Mouse (Mus musculus) heart, postnatal 4 days (tissue): ENCODE data around the gene Plcb3. TPM values are rescaled to one million over a fixed set of nuclear protein-coding genes. Genes with fewer than 3 reads are reported as not detected.

ENCODE experiments used
- DNase-seq: peaks from one replicate; pipeline ENCODE4 v3.0.0; 2021
- total RNA-seq, 2 experiments: library from RNA; stranded (reverse); gene quantifications; 2 replicates each; pipeline ENCODE4 v1.2.3; 2021

Gene Plcb3
- total RNA-seq, 2 experiments from 2014 or later, result 17.4 to 19.9 TPM

DNA sequence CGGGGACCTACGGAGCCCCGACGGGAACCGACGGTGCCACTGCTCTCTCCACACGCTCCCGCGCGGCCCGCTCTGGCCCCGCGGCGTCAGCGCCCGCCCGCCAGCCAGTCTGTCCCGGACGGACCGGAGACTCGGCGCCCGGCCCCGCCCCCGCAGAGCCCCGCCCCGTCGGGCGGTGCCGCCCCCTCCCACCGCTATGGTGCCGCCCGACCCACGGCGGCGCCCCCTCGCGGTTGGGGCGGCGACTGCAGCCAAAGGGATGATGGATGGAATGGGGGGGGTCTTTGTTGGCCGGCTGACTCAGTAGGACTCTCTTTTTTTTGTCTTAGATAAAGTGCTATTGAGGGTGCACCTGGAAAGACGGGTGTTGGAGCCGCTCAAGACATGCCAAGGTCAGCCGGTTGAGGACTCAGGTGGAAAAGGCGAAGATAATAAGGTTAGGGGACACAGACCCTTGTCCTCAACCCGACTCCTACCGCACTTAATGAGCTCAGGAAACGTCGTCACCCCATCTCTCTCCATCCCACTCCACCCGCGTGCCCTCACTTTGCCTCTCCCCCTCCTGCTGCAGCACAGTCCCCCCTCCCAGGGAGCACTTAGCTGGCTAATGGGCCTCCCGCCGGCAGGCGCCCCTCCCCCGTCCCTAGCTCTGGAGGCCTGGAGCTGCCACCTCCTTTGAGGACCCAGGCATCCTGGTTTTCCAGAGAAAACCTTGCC, 6.4 kb downstream of the Plcb3 start:
- DNase-seq, result peak; percentile 83

DNA sequence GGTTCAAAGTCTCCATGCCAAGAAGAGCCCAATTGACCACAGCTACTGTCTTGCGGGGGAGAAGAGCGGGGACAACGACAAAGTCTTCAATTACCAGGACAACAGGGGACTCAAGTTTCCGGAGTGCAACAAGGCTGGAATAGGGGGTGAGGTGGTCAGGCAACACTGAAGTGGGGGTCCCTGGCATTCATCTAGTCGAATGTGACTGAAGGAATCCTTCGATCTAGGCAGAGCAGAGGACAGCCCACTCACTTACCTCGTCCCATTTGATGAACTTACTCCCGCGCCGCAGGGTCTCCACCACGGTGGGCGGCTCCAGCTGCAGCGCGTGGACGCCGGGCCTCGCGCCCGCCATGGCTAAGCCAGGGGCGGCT, 7.0 kb downstream of the Plcb3 start:
- DNase-seq, result no peak

DNA sequence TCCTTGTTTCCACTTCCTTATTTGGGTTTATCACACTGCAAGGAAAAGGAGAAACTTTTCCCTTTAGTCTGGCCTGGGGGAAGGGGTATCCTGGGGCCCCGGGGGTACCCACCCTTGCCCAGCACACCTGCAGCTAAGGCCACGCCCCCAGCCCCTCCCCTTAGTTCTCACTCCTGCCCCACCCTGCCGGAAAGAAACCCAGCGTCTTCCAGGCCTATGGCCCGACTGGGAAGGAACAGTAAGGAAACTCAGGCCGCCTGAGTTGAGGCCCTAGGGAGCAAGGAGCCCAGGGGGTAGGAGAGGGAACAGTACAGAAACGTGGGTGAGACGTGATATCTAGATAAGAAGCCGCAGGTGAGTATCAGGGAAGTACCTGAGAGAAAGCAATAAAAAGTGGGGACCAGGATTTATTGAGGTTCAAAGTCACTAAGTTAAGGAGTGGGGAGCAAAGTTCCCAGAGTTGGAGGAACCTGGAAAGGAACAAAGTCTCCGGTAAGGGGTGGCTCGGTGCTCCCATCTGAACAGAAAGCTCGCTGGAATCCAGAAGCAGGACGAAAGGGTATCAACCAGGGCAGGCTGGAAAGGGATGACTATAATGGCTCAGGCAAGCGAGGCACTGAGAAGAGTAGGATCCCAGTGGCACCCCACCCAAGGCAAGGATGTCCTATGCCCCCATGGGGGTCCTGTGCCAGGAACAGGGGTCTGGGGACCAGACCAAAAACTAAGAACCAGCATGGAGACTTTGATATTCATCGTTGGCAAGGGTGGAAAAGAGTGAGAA, 7.6 kb downstream of the Plcb3 start:
- DNase-seq, result no peak

DNA sequence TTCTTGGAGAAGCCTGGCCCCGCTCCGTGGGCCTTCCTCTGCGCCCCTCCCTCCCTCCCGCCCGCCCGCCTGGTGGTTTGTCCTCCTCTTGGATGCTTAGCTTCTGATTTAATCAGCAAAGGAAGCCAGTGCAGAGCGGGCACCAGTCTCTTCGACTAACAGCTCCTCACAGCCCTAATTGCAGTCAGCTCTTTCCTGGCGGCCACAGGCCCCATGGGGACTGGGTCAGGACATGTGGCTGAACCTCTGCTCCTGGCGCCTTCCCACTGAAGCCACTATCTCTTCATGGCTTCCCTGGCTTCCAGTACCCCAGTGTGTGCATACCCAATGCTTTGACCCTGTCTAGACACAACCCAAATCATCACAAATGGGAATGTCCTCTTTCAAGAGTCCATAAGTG, 19.8 kb downstream of the Plcb3 start:
- no peak for DNase-seq

DNA sequence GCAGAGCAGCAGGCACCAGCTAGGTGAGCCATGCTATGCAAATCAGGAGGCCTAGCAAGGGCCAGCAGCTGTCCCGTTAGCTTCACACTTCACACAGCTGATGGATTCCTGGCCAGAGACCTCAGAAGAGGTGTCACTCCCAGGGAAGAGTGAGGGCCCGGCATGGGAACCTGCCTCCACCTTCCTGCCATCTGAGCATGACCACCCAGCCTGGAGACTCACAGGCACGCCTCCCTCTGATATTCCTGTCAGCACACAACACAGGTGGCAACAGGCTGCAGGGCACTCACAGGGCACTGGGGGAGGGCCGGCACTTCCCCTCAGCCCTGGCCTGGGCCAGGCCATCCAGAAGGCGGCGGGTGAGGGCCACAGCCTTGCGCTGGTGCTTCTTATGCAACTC, 20.8 kb downstream of the Plcb3 start:
- DNase-seq, result peak; percentile 68

DNA sequence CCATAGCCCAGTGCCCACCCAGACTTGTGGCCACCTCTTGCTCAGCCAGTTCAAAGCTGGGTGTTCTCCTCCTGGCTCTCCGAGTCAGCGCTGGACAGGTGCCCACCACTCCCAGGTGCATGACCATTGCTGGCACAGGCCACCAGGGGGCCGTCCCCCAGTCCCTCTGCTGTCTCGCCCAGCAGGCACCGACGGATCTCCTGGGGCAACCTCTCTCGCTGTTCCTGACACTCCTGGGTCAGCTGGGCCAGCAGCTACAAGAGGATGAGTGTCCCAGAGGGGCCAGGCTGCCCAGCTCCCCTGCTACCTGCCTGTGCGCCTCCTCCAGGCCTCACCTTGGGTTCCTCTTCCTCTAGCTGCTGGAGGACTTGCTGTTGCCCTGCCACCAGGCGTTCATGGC, 22.2 kb downstream of the Plcb3 start:
- peak; percentile 79 for DNase-seq

DNA sequence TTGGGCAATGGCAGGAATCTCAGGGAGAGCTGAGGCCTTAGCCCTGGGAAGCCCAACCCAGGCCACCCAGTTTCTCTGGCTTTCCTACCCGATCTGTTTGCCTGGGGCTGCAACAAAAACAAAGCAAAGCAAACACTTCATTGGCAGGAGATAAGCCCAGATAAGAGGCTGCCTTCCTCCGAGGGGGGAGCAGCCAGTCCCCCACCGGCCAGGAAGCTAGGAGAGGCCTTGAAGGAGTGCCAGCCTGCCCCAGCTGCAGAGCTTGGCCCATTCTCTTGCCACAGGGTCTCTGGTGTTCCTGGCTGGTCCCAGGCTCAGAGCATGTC, 23.6 kb downstream of the Plcb3 start:
- peak; percentile 48 for DNase-seq

DNA sequence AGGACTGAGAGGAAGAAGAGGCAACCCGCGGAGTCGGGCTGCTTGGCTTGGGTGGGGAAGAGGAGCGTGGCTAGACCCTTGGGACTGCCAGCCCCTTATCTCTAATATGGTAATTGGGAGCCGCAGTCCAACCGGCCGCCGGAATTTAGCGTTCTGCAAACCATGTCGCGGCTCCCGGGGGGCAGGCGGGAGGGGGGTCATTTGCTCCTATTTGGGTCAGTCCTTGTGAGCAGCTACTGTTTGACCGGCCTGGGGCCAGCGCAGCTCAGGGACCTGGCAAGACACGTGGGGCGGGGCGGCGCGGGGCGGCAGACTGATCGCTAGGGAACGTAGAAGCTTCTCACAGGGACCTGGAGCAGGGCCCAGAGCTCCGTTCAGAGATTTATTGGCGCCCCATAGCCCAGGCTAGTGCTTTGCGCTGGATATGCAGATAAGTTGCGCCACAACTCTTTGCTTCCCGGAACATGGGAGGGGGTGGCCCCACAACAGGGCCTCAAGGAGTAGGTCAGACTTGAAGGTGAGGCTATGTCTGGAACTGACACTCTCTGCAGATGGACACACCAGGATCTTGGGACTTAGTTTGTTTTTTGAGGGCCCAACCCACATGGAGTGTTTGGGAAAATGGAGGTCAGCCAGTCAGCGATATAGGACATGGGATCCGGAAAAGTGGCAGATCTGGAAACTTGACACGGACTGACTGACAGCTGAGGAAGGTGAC, 24.1 kb downstream of the Plcb3 start:
- peak; percentile 88 for DNase-seq

DNA sequence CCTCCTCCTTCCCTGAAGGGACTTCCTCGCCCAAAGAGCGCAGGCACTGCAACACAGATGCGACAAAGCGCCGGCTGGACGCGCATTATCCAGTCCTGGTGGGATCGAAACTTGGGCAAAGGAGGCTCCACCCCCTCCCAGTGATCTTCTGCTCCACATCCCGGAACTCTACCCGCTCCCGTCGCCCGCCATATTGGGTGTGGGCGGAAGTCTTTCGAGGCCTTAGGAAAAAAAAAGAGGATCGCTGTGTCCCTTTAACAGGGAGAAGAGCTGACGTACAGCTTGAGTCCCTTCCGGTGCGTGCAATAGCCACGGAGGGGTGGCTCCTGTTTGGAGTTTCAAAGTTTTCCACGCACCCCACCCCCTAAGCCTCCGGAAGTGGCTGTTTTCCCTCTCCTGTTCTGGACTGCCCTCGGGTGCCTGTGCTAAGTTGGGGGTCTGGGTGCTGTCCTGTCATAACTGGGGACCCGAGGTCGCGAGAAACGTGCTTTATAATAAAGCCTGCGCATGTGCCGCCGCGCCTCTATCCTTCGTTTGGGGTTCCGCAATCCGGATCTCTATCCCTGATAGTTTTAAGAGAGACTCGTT, 24.8 kb downstream of the Plcb3 start:
- DNase-seq, result peak; percentile 94

DNA sequence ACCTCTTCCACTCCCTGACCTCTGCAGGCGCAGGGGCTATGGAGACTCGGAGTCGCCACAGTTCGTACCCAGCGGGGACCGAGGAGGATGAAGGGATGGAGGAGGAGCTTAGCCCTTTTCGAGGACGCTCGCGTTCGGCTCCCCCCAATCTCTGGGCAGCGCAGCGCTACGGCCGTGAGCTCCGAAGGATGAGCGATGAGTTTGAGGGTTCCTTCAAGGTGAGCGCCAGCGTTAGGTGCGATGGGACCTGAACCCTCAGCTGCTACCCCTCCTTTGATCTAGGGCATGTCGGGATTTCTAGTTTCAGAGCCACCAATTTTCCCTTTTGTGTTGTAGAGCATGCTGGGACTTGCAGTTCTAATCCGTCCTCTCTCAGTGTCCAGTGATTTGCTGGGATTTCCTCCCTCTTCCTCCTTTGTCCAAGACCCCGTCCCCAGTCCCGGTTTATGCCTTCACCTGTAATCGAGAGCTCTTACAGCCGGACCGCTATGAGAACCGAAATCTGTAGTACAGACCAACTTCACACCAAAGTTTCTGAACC, 25.6 kb downstream of the Plcb3 start:
- peak; percentile 51 for DNase-seq

DNA sequence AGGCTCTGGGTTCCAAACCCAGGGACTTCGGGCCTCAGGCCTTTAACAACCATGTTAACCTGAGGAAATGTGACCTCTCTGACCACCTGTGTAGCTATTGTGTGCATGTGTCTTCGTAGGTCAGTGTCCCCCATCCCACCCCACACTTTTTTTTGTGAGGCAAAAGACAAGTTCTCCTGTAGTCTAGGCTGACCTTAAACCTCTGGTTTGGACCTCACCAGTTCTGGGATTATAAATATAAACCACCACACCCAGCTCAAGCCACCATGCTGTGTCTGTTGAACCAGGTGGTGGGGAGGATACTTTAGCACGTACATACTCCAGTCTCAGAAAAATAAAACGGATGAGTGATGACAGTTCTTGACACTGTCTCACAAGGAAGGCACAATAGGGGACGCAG, 26.3 kb downstream of the Plcb3 start:
- DNase-seq, result no peak

DNA sequence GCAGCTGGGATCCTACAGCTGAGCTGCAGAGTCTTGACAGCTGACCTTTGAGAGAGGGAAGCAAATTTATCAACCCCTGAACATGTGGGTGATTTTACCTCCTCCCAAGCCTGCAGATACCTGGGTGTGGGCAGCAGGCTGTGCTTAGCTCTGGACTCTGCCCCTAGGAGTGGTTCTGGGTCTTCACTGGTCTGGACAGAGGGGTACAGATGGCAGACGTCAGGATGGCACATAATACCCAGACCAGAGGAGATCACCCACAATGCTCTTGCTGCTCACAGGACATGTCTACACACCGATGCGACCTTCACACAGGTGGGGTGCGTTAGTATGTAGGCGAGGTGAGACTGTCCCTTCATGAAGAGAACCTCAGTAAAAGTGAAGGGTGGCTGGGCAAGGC, 26.7 kb downstream of the Plcb3 start:
- no peak for DNase-seq

DNA sequence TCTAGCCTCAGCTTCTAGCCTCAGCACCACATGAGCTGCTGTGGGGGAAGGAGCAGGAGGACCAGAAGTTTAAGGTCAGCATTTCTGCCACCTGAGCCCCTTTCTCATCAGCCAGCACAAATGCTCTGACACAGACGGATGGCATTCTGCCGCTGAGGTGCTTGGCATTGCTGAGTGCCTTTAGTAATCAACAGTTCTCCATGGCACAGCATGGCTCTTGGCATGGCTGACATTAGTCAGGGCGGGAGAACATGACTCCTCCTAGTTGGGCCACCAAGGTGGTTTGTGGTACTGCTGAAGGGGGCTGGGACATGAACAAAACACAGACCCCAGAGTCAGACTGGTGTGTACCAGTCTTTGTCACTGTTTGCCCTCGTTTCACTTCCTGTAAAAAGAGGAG, 28.1 kb downstream of the Plcb3 start:
- DNase-seq, result no peak

DNA sequence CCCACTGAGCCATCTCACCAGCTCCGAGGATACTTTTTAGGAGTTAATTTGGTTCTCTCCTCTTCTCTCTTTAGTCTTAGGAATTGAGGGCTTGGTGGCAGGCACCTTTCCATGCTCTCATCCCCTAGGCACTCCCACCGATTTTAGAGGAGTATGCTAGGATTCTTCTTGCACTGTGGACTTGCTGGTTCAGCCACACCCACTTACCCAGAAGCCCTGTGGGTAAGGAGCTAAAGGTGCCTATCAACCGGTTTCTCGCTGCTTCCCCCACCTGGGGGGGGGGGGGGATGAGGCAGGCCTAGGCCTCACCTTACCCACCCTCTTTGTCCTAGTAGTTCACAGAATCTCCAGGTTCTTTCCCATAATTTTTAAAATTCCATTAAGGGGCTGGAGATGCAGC, 28.5 kb downstream of the Plcb3 start:
- no peak for DNase-seq

DNA sequence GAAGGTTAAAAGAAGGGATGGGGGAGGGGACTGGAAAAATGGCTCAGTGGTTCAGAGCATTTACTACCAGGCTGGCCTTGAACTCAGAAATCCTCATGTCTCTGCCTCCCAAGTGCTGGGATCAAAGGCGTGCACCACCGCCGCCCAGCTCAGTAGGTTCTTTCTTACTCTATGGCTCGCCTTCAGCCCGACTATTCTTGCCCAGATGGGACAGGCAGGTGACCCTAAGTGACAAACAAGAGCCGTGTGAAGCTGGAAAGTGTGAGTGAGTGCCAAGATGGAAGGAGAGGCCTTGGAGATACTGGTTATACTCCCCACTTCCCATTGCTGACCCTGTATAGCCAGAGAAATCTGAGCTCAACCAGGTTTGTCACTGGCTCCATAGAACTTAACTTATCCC, 32.6 kb downstream of the Plcb3 start:
- no peak for DNase-seq

DNA sequence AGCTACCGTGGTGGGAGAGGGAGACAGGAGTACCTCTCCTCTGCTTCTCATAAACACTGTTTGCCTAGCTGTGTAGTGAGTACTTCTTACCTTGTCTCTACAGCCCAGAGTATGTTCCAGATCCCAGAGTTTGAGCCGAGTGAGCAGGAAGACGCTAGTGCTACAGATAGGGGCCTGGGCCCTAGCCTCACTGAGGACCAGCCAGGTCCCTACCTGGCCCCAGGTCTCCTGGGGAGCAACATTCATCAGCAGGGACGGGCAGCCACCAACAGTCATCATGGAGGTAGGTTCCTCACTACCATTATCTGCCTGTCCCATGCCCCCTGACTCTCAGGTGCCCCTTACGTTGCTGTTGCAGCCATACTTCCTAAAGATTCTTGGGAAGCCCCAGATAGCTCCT, 33.5 kb downstream of the Plcb3 start:
- no peak for DNase-seq

DNA sequence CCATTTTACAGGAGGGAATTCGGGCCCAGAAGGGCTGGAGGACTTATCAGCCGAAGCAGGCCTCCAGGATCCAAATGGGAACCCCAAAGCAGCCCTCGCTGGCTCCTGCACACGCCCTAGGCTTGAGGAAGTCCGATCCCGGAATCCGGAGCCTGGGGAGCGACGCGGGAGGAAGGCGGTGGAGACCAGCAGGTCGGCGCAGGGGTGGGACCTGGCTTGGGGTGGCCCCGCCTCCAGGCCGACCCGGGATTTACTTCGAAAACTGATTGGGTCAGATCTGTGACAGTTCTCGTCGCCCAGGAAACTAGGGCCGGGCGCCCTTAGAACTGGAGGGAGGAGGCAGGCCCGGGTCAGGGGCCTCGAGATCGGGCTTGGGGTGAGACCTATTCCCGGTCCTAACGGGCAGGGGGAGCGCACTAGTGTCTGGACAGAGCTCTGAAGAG, 34.0 kb downstream of the Plcb3 start, which contains the start of gene Gpr137:
Gene Gpr137 (minus strand): TSS at position 232 of the 443 bp plus-strand sequence.
- peak; percentile 95 for DNase-seq

DNA sequence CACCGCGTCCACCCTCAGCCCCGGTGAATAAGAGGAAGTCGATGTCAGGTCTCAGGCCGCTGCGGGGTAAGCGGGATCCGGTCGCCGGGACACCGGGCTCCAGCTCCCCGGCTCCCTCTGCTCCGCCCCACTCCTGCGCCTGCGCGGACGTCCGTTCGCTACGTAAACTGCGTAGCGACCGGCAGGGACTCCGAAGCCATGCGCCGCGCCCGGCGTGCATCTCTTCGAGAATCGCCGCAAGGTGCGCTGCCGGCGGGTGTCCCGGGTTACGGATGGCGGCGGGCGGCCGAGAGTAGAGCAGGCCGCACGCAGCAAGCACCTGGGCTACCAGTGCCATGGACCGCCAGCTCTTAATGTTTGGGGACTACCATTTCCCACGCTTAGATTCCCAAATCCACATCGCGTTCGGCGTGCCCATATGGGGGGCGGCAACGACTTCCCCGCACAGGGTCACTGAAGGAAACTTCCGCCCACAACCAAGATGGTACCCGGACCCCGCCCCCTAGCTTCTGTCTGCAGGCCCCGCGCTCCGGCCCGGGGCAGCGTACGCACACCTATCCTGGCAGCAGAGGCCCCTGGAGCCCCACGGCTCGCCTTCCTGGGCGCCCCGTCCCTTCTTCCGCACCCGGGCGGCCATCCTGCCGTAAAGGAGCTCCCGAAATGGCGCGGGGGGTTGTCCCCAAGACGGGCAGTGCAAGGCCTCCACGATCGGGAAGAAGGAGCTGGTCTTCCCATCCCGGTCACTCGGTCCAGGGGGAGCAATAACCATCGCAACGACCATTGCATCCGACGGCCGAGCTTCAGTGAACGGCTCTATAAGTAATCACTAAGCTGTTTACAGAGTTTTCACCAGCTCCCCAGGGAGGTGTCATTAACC, 34.7 kb downstream of the Plcb3 start, which contains the start of gene Bad:
Gene Bad (plus strand): TSS at position 490 of the 877 bp plus-strand sequence.
- peak; percentile 97 for DNase-seq

DNA sequence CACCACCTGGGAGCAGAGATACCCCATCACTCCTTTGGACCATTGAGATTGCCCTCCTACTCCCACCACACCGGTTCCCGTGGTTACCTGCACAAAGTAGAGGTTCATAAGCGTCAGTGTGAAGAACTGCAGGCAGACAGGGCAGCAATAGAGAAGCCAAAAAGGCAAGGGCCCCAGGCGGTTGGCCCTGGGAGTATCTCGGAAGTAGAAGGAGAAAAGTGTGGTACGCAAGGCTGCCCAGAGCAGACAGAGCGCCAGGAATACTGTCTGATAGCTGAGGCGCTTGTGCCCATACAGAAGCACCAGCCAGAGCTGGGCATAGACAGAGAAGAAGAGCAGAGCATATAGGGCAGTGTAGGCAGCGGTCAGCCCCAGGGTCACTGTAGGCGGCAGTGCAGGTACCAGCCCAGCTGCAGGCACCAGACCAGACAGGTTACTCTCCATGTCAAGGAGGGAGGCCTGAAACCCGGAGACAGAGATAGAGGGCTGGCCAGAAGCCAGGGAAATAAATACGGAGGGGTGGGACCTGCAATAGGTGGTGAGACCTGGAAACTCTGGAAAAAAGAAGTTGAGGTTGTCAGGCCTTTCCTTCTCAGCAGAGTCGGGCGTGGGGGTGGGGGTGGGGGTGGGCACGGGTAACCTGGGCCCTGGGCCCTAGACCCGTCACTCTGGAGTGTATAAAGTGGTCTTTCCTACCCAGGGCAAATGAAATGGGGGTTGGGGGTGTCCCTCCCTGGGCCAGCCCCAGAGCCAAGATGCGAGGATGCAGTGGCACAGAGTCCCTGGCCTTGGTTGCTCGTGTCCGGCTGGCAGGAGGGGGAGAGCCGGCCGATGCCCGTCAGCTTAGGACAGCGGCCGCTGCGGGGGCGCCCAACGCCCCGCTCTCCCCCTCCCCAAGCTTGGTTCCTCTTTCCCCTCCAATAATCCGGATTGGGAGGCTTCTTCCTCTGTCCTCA, 35.6 kb downstream of the Plcb3 start:
- DNase-seq, result peak; percentile 26
